Mouse (Mus musculus) duodenum, adult 2 months (tissue): ENCODE results near the gene Utp11. TPM values are rescaled to one million over a fixed set of nuclear protein-coding genes. Genes with fewer than 3 reads are reported as not detected.

Source experiments
- polyA plus RNA-seq: library from polyadenylated mRNA; depleted of rRNA; stranded (reverse); fragments of >200 nt; gene quantifications from 2 replicates; pipeline ENCODE4 v1.2.3, GENCODE M21; 2012; ENCODE audit warnings: low replicate concordance; rRNA removed

Utp11 gene
- 0.62 and 1.1 TPM in 2 replicates for polyA plus RNA-seq

GRCm38 (mm10) chr4:124693135-124693894, at the start of gene Utp11:
Utp11 (minus strand) TSS chr4:124693600.

GRCm38 (mm10) chr4:124741376-124742343, 48.3 kb upstream of the Utp11 start, which contains the start of gene Inpp5b:
Inpp5b (plus strand) TSS chr4:124741850.

GRCm38 (mm10) chr4:124714545-124715481, 21.4 kb upstream of the Utp11 start, which contains the start of gene Sf3a3:
Sf3a3 (plus strand) TSS chr4:124714776.

GRCm38 (mm10) chr4:124700248-124700971, 7.0 kb upstream of the Utp11 start, which contains the start of gene Fhl3:
Fhl3 (plus strand) TSS chr4:124700701.

GRCm38 (mm10) chr4:124656518-124656853, 36.9 kb downstream of the Utp11 start, which contains the start of gene Pou3f1:
Pou3f1 (plus strand) TSS chr4:124656807.

Other genes starting within 250 kb of the Utp11 start
- not detected in 2 replicates for gene 3100002H09Rik, start 82.8 kb downstream of the Utp11 start, polyA plus RNA-seq
- 0.02 TPM in 2 replicates for gene Pou3f1, start 36.8 kb downstream of the Utp11 start, polyA plus RNA-seq
- gene Fhl3, start 7.1 kb upstream of the Utp11 start, polyA plus RNA-seq, result 6.3 and 13.5 TPM in 2 replicates
- 3.0 and 3.8 TPM in 2 replicates for gene Sf3a3, start 21.2 kb upstream of the Utp11 start, polyA plus RNA-seq
- 28.4 TPM in 2 replicates for gene Inpp5b, start 48.2 kb upstream of the Utp11 start, polyA plus RNA-seq
- gene Mtf1, start 108.5 kb upstream of the Utp11 start, polyA plus RNA-seq, result 4.7 and 7.8 TPM in 2 replicates
- 29.4 and 29.6 TPM in 2 replicates for gene Yrdc, start 157.1 kb upstream of the Utp11 start, polyA plus RNA-seq
- 24.1 and 37.4 TPM in 2 replicates for gene 1110065P20Rik, start 157.6 kb upstream of the Utp11 start, polyA plus RNA-seq
- gene Maneal, start 168.6 kb upstream of the Utp11 start, polyA plus RNA-seq, result 0.14 and 0.25 TPM in 2 replicates
- not detected in 2 replicates for gene Epha10, start 187.3 kb upstream of the Utp11 start, polyA plus RNA-seq
- gene 9930104L06Rik, start 243.4 kb upstream of the Utp11 start, polyA plus RNA-seq, result 7.5 and 13.1 TPM in 2 replicates
- gene Cdca8, start 245.7 kb upstream of the Utp11 start, polyA plus RNA-seq, result 14.9 and 15.1 TPM in 2 replicates